Mouse (Mus musculus) CH12.LX (cell line): ENCODE results near the gene Ttll11.

Source experiments
- CHD1 ChIP-seq: IDR thresholded peaks from 2 replicates; pipeline ENCODE4 v1.6.1; 2012; ENCODE audit warnings: low read depth, low read length, improper control_type of control experiment, inconsistent platforms
- CTCF ChIP-seq, 2 experiments: IDR thresholded peaks in 1 of 2; conservative IDR thresholded peaks in 1 of 2; 2 replicates each; pipeline ENCODE4 v1.5.1; 2011 to 2012; ENCODE audit warnings: low read depth in 2 of 2, low read length in 2 of 2, improper control_type of control experiment in 1 of 2, inconsistent platforms in 1 of 2, mild to moderate bottlenecking in 1 of 2, moderate library complexity in 1 of 2
- HCFC1 ChIP-seq: IDR thresholded peaks from 2 replicates; pipeline ENCODE4 v1.6.1; 2012; ENCODE audit warnings: low read depth, mild to moderate bottlenecking, inconsistent platforms, low read length, improper control_type of control experiment
- MXI1 ChIP-seq: IDR thresholded peaks from 2 replicates; pipeline ENCODE4 v1.6.1; 2011; ENCODE audit warnings: mild to moderate bottlenecking, low read depth, low read length, improper control_type of control experiment
- POLR2A ChIP-seq: IDR thresholded peaks from 2 replicates; pipeline ENCODE4 v1.6.1; 2011; ENCODE audit warnings: low read depth, mild to moderate bottlenecking, improper control_type of control experiment, low read length
- RAD21 ChIP-seq: IDR thresholded peaks from 2 replicates; pipeline ENCODE4 v1.6.1; 2011; ENCODE audit warnings: low read depth, mild to moderate bottlenecking, low read length, improper control_type of control experiment, moderate library complexity
- RCOR1 ChIP-seq: conservative IDR thresholded peaks from 2 replicates; pipeline ENCODE4 v1.6.1; 2012; ENCODE audit warnings: low read depth, mild to moderate bottlenecking, inconsistent platforms, low read length, improper control_type of control experiment

GRCm38 (mm10) chr2:35851420-35852163, 128.1 kb downstream of the Ttll11 start:
- TF ChIP-seq RCOR1 (no peak), HCFC1 (no peak), CTCF (conservative IDR thresholded peaks at IDR 0.05 in 1 of 2, IDR thresholded peaks at IDR 0.05 in 1 of 2; ENCODE audit: low read depth in 2 of 2, low read length in 2 of 2) (no peak), RAD21 (no peak), CHD1 (no peak), POLR2A (no peak), MXI1 (no peak)
